Mouse (Mus musculus) neural tube, embryonic 13.5 days (tissue): Measurements from ENCODE around the gene Kif1c. TPM values are rescaled to one million over a fixed set of nuclear protein-coding genes. Genes with fewer than 3 reads are reported as not detected.

ENCODE experiments used
- microRNA-seq: library from miRNA; unstranded; fragments of <30 nt; microRNA quantifications from one replicate; pipeline ENCODE4, GENCODE M21; 2016
- polyA plus RNA-seq: library from polyadenylated mRNA; unstranded; fragments of >200 nt; fragmentation: Nextera tagmentation; extraction: Ambion mirVana; gene quantifications from 2 replicates; pipeline ENCODE4 v1.2.1, GENCODE M21; 2015

The Kif1c gene
- polyA plus RNA-seq, 1 experiment from 2014 or later, result 1.5 TPM

Small RNAs within 50 kb of the gene (microRNA-seq; reads per million reads assigned to microRNA genes)
- gene Gm22760, result not detected
- gene Mir6925, result not detected

Other genes with a start within 250 kb of the Kif1c start
- 45.3 and 46.0 TPM in 2 replicates for gene Med11, start 248.6 kb upstream of the Kif1c start, polyA plus RNA-seq
- gene Zmynd15, start 241.1 kb upstream of the Kif1c start, polyA plus RNA-seq, result 1.2 and 1.5 TPM in 2 replicates
- 7.2 and 8.9 TPM in 2 replicates for gene Cxcl16, start 240.6 kb upstream of the Kif1c start, polyA plus RNA-seq
- 0.52 and 1.8 TPM in 2 replicates for gene Tm4sf5, start 195.3 kb upstream of the Kif1c start, polyA plus RNA-seq
- 0.31 TPM in 1 of 2 replicates, not detected in the other for gene Vmo1, start 185.9 kb upstream of the Kif1c start, polyA plus RNA-seq
- 0.42 and 0.52 TPM in 2 replicates for gene Gltpd2, start 181.4 kb upstream of the Kif1c start, polyA plus RNA-seq
- 814 and 884 TPM in 2 replicates for gene Psmb6, start 175.2 kb upstream of the Kif1c start, polyA plus RNA-seq
- not detected in 2 replicates for gene Gm40193, start 167.6 kb upstream of the Kif1c start, polyA plus RNA-seq
- 7.4 and 8.8 TPM in 2 replicates for gene Pld2, start 160.5 kb upstream of the Kif1c start, polyA plus RNA-seq
- 18.0 TPM in 2 replicates for gene Mink1, start 137.7 kb upstream of the Kif1c start, polyA plus RNA-seq
- not detected in 2 replicates for gene 4930544D05Rik, start 84.7 kb upstream of the Kif1c start, polyA plus RNA-seq
- 0.38 TPM in 1 of 2 replicates, not detected in the other for gene Chrne, start 81.3 kb upstream of the Kif1c start, polyA plus RNA-seq
- gene Gp1ba, start 61.4 kb upstream of the Kif1c start, polyA plus RNA-seq, result 0.14 and 0.45 TPM in 2 replicates
- 101 and 106 TPM in 2 replicates for gene Rnf167, start 53.3 kb upstream of the Kif1c start, polyA plus RNA-seq
- 150 and 153 TPM in 2 replicates for gene Slc25a11, start 53.1 kb upstream of the Kif1c start, polyA plus RNA-seq
- 970 and 979 TPM in 2 replicates for gene Pfn1, start 45.9 kb upstream of the Kif1c start, polyA plus RNA-seq
- 9.4 and 14.9 TPM in 2 replicates for gene Eno3, start 43.3 kb upstream of the Kif1c start, polyA plus RNA-seq
- gene Spag7, start 31.1 kb upstream of the Kif1c start, polyA plus RNA-seq, result 169 and 172 TPM in 2 replicates
- gene Camta2, start 12.4 kb upstream of the Kif1c start, polyA plus RNA-seq, result 16.9 and 19.5 TPM in 2 replicates
- 0.75 and 1.1 TPM in 2 replicates for gene Inca1, start 393 bp upstream of the Kif1c start, polyA plus RNA-seq
- gene Zfp3, start 63.7 kb downstream of the Kif1c start, polyA plus RNA-seq, result 14.7 and 15.6 TPM in 2 replicates
- not detected in 2 replicates for gene Scimp, start 112.0 kb downstream of the Kif1c start, polyA plus RNA-seq
- gene Rabep1, start 144.2 kb downstream of the Kif1c start, polyA plus RNA-seq, result 80.3 and 86.9 TPM in 2 replicates